Mouse (Mus musculus): ENCODE results near the gene Cdc25b. TPM values are rescaled to one million over a fixed set of nuclear protein-coding genes. Genes with fewer than 3 reads are reported as not detected.
A peak's percentile ranks its signal among the peaks of the same experiment; 100 is the strongest.

Gene Cdc25b
- polyA plus RNA-seq, 1 experiment from 2014 or later, result 53.8 TPM

- no peaks in the 10 kb centered on the region for H3K9me3 ChIP-seq
- no peak overlapping the region for H3K4me3 ChIP-seq
- no peak for ATAC-seq (ENCODE audit: insufficient number of reproducible peaks, insufficient read depth, low FRiP score, low TSS enrichment, low read depth)
- WGBS, result 85% methylated on average over 21 of the region's 21 CpGs
- H3K36me3 ChIP-seq, result peaks cover 85% of the 10 kb centered on the region
- no peaks in the 10 kb centered on the region for H3K27me3 ChIP-seq
- H3K27ac ChIP-seq, result no peak overlapping the region
- peaks cover 5% of the 10 kb centered on the region; the same call in 1 of the 2 replicates for H3K4me1 ChIP-seq
- no peak overlapping the region for H3K9ac ChIP-seq
- H3K4me2 ChIP-seq, result no peak overlapping the region
Measured at GRCm38 (mm10) chr2:131146193-131147042, 40.3 kb upstream of the Cdc25b start.

- Histone ChIP-seq H3K9ac (no peak overlapping the region), H3K4me1 (peaks cover 5% of the 10 kb centered on the region; the same call in 1 of the 2 replicates), H3K4me2 (no peak overlapping the region), H3K36me3 (peaks cover 85% of the 10 kb centered on the region), H3K9me3 (no peaks in the 10 kb centered on the region), H3K4me3 (no peak overlapping the region), H3K27ac (no peak overlapping the region), H3K27me3 (no peaks in the 10 kb centered on the region)
- 89% methylated on average over 8 of the region's 8 CpGs for WGBS
- ATAC-seq (ENCODE audit: insufficient number of reproducible peaks, insufficient read depth, low FRiP score, low TSS enrichment, low read depth), result no peak
Measured at GRCm38 (mm10) chr2:131147043-131147365, 39.7 kb upstream of the Cdc25b start.

GRCm38 (mm10) chr2:131148353-131149253 lies 38.1 kb upstream of the Cdc25b start:
- Histone ChIP-seq H3K36me3 (peaks cover 83% of the 10 kb centered on the region), H3K27ac (no peak overlapping the region), H3K4me3 (no peak overlapping the region), H3K9ac (no peak overlapping the region), H3K9me3 (no peaks in the 10 kb centered on the region), H3K4me1 (no peaks in the 10 kb centered on the region), H3K27me3 (no peaks in the 10 kb centered on the region), H3K4me2 (no peak overlapping the region)
- ATAC-seq (ENCODE audit: insufficient number of reproducible peaks, insufficient read depth, low FRiP score, low TSS enrichment, low read depth), result no peak
- 88% methylated on average over 8 of the region's 8 CpGs for WGBS

- Histone ChIP-seq H3K9ac (no peak overlapping the region), H3K9me3 (no peaks in the 10 kb centered on the region), H3K4me1 (no peaks in the 10 kb centered on the region), H3K27ac (no peak overlapping the region), H3K4me3 (no peak overlapping the region), H3K27me3 (no peaks in the 10 kb centered on the region), H3K4me2 (no peak overlapping the region), H3K36me3 (peaks cover 78% of the 10 kb centered on the region)
- no peak for ATAC-seq (ENCODE audit: insufficient number of reproducible peaks, insufficient read depth, low FRiP score, low TSS enrichment, low read depth)
- WGBS, result 92% methylated on average over 3 of the region's 3 CpGs
Measured at GRCm38 (mm10) chr2:131149254-131149578, 37.5 kb upstream of the Cdc25b start.

- no peak for ATAC-seq (ENCODE audit: insufficient number of reproducible peaks, insufficient read depth, low FRiP score, low TSS enrichment, low read depth)
- Histone ChIP-seq H3K4me2 (no peak overlapping the region), H3K9me3 (no peaks in the 10 kb centered on the region), H3K4me3 (no peak overlapping the region), H3K27ac (no peak overlapping the region), H3K36me3 (peaks cover 59% of the 10 kb centered on the region), H3K4me1 (peaks cover under 1% of the 10 kb centered on the region; the same call in 1 of the 2 replicates), H3K9ac (no peak overlapping the region), H3K27me3 (no peaks in the 10 kb centered on the region)
- WGBS, result 89% methylated on average over 7 of the region's 7 CpGs
Measured at GRCm38 (mm10) chr2:131152166-131152730, 34.5 kb upstream of the Cdc25b start.

GRCm38 (mm10) chr2:131154036-131154435 lies 32.7 kb upstream of the Cdc25b start:
- no peaks in the 10 kb centered on the region for H3K9me3 ChIP-seq
- 84% methylated on average over 4 of the region's 4 CpGs for WGBS
- H3K36me3 ChIP-seq, result peaks cover 41% of the 10 kb centered on the region
- H3K9ac ChIP-seq, result no peak overlapping the region
- ATAC-seq (ENCODE audit: insufficient number of reproducible peaks, insufficient read depth, low FRiP score, low TSS enrichment, low read depth), result no peak
- no peak overlapping the region for H3K27ac ChIP-seq
- H3K4me3 ChIP-seq, result no peak overlapping the region
- H3K4me1 ChIP-seq, result peaks cover 19% of the 10 kb centered on the region
- no peak overlapping the region for H3K4me2 ChIP-seq
- H3K27me3 ChIP-seq, result no peaks in the 10 kb centered on the region

- H3K36me3 ChIP-seq, result peaks cover 24% of the 10 kb centered on the region
- H3K9me3 ChIP-seq, result no peaks in the 10 kb centered on the region
- H3K4me2 ChIP-seq, result no peak overlapping the region
- no peak overlapping the region for H3K9ac ChIP-seq
- 94% methylated on average over 7 of the region's 7 CpGs for WGBS
- no peak overlapping the region for H3K4me3 ChIP-seq
- H3K4me1 ChIP-seq, result peaks cover 28% of the 10 kb centered on the region
- no peak for ATAC-seq (ENCODE audit: insufficient number of reproducible peaks, insufficient read depth, low FRiP score, low TSS enrichment, low read depth)
- no peak overlapping the region for H3K27ac ChIP-seq
- no peaks in the 10 kb centered on the region for H3K27me3 ChIP-seq
Measured at GRCm38 (mm10) chr2:131156987-131157386, 29.8 kb upstream of the Cdc25b start.

- H3K9me3 ChIP-seq, result no peaks in the 10 kb centered on the region
- peak overlapping the region; percentile 76 for H3K4me3 ChIP-seq
- peak; percentile 38 for ATAC-seq (ENCODE audit: insufficient number of reproducible peaks, insufficient read depth, low FRiP score, low TSS enrichment, low read depth)
- 0 out of 2 replicates have a peak, but pooled peaks cover 10% of the 10 kb centered on the region for H3K36me3 ChIP-seq
- H3K9ac ChIP-seq, result peak overlapping the region; percentile 87
- H3K27me3 ChIP-seq, result no peaks in the 10 kb centered on the region
- peaks cover 36% of the 10 kb centered on the region for H3K4me1 ChIP-seq
- peak overlapping the region; percentile 93; the same call in 1 of the 2 replicates for H3K27ac ChIP-seq
- H3K4me2 ChIP-seq, result peak overlapping the region; percentile 88
- under 1% methylated on average over 18 of the region's 18 CpGs for WGBS
Measured at GRCm38 (mm10) chr2:131159491-131159910, 27.2 kb upstream of the Cdc25b start.

- 0 out of 2 replicates have a peak, but pooled peaks cover 5% of the 10 kb centered on the region for H3K36me3 ChIP-seq
- ATAC-seq (ENCODE audit: insufficient number of reproducible peaks, insufficient read depth, low FRiP score, low TSS enrichment, low read depth), result peak; percentile 96
- H3K9me3 ChIP-seq, result no peaks in the 10 kb centered on the region
- no peaks in the 10 kb centered on the region for H3K27me3 ChIP-seq
- H3K27ac ChIP-seq, result peak within 1 kb of the TSS; percentile 93
- under 1% methylated on average over 54 of the region's 54 CpGs for WGBS
- H3K4me3 ChIP-seq, result peak within 1 kb of the TSS; percentile 76
- H3K4me1 ChIP-seq, result peaks cover 36% of the 10 kb centered on the region
- peak within 1 kb of the TSS; percentile 87 for H3K9ac ChIP-seq
- peak within 1 kb of the TSS; percentile 88 for H3K4me2 ChIP-seq
Measured at GRCm38 (mm10) chr2:131159938-131160581, 26.7 kb upstream of the Cdc25b start, which contains the start of gene 1700037H04Rik. TSS of gene 1700037H04Rik (minus strand) at chr2:131160081.

- H3K27ac ChIP-seq, result peak overlapping the region; percentile 93
- peak overlapping the region; percentile 76 for H3K4me3 ChIP-seq
- H3K4me2 ChIP-seq, result peak overlapping the region; percentile 88
- H3K27me3 ChIP-seq, result no peaks in the 10 kb centered on the region
- no peaks in the 10 kb centered on the region for H3K36me3 ChIP-seq
- no peak for ATAC-seq (ENCODE audit: insufficient number of reproducible peaks, insufficient read depth, low FRiP score, low TSS enrichment, low read depth)
- under 1% methylated on average over 17 of the region's 17 CpGs for WGBS
- H3K4me1 ChIP-seq, result peaks cover 36% of the 10 kb centered on the region
- H3K9ac ChIP-seq, result peak overlapping the region; percentile 74
- H3K9me3 ChIP-seq, result no peaks in the 10 kb centered on the region
Measured at GRCm38 (mm10) chr2:131160671-131161111, 26.1 kb upstream of the Cdc25b start.

- WGBS, result 56% methylated on average over 7 of the region's 7 CpGs
Measured at GRCm38 (mm10) chr2:131163924-131164323, 22.8 kb upstream of the Cdc25b start.

More at GRCm38 (mm10) chr2:131163924-131164323, 22.8 kb upstream of the Cdc25b start:
- Histone ChIP-seq H3K27ac (peak overlapping the region; percentile 48), H3K9ac (no peak overlapping the region), H3K4me1 (peaks cover 19% of the 10 kb centered on the region), H3K9me3 (no peaks in the 10 kb centered on the region), H3K36me3 (no peaks in the 10 kb centered on the region), H3K4me2 (no peak overlapping the region), H3K4me3 (no peak overlapping the region), H3K27me3 (no peaks in the 10 kb centered on the region)
- no peak for ATAC-seq (ENCODE audit: insufficient number of reproducible peaks, insufficient read depth, low FRiP score, low TSS enrichment, low read depth)

Data from embryonic facial prominence, embryonic 13.5 days (tissue).